Mouse (Mus musculus) frontal cortex, adult 2 months (tissue): ENCODE data around the gene Gm42669. TPM values are rescaled to one million over a fixed set of nuclear protein-coding genes. Genes with fewer than 3 reads are reported as not detected.
A peak's percentile ranks its signal among the peaks of the same experiment; 100 is the strongest.

Source experiments
- DNase-seq, 2 experiments: peaks; one replicate each; pipeline ENCODE4 v3.0.0; 2022; ENCODE audit warnings: low spot score in 1 of 2; ENCODE audit errors: extremely low spot score in 1 of 2
- polyA plus RNA-seq: library from polyadenylated mRNA; depleted of rRNA; stranded (reverse); fragments of >200 nt; gene quantifications from 2 replicates; pipeline ENCODE4 v1.2.3, GENCODE M21; 2012; rRNA removed

The Gm42669 gene
- polyA plus RNA-seq: 0.80 and 0.94 TPM in 2 replicates

- DNase-seq: no peak
These were observed at the start of gene Gm42669 for GRCm38 (mm10) chr5:107507321-107507720. Gene Gm42669 (plus strand): TSS chr5:107507621.

- no peak for DNase-seq
These were observed 45.0 kb upstream of the Gm42669 start for GRCm38 (mm10) chr5:107462147-107463076.

GRCm38 (mm10) chr5:107466501-107466900 lies 40.9 kb upstream of the Gm42669 start:
- DNase-seq: peak in 1 of 2 experiments; percentile 36

GRCm38 (mm10) chr5:107467098-107467497 lies 40.3 kb upstream of the Gm42669 start:
- DNase-seq: no peak

- DNase-seq: no peak
These were observed 36.7 kb upstream of the Gm42669 start for GRCm38 (mm10) chr5:107470600-107471329.

GRCm38 (mm10) chr5:107480194-107480593 lies 27.2 kb upstream of the Gm42669 start:
- no peak for DNase-seq

GRCm38 (mm10) chr5:107488996-107489395 lies 18.4 kb upstream of the Gm42669 start:
- no peak for DNase-seq

GRCm38 (mm10) chr5:107491036-107491435 lies 16.4 kb upstream of the Gm42669 start:
- DNase-seq: no peak

- DNase-seq: no peak
These were observed 14.9 kb upstream of the Gm42669 start for GRCm38 (mm10) chr5:107492471-107492870.

- no peak for DNase-seq
These were observed 12.7 kb upstream of the Gm42669 start for GRCm38 (mm10) chr5:107494759-107495158.

GRCm38 (mm10) chr5:107496047-107496446 lies 11.4 kb upstream of the Gm42669 start:
- no peak for DNase-seq

GRCm38 (mm10) chr5:107497519-107498501 lies 9.6 kb upstream of the Gm42669 start:
- peak; percentile 81 to 86 for DNase-seq

- no peak for DNase-seq
These were observed 8.6 kb upstream of the Gm42669 start for GRCm38 (mm10) chr5:107498806-107499310.

GRCm38 (mm10) chr5:107499891-107500535 lies 7.4 kb upstream of the Gm42669 start:
- no peak for DNase-seq

- no peak for DNase-seq
These were observed 6.7 kb upstream of the Gm42669 start for GRCm38 (mm10) chr5:107500741-107501140.

- DNase-seq: no peak
These were observed 3.1 kb downstream of the Gm42669 start for GRCm38 (mm10) chr5:107510503-107510902.

- no peak for DNase-seq
These were observed 3.9 kb downstream of the Gm42669 start for GRCm38 (mm10) chr5:107511326-107511725.

GRCm38 (mm10) chr5:107513583-107513982 lies 6.2 kb downstream of the Gm42669 start:
- peak in 1 of 2 experiments; percentile 65 for DNase-seq

GRCm38 (mm10) chr5:107515453-107515852 lies 8.0 kb downstream of the Gm42669 start:
- no peak for DNase-seq
